Mouse (Mus musculus): ENCODE data around the gene Magea4.

GRCm38 (mm10) chrX:72270637-72271036 is 48.8 kb downstream of the Magea4 start:
- TF ChIP-seq CTCF (IDR thresholded peaks at IDR 0.05; ENCODE audit: low read depth): no peak
- no peak for TF ChIP-seq EP300 (IDR thresholded peaks at IDR 0.05; ENCODE audit: low read depth)

Measured in heart, postnatal 0 days (tissue).